Mouse (Mus musculus): ENCODE results near the gene Trcg1.

DNA sequence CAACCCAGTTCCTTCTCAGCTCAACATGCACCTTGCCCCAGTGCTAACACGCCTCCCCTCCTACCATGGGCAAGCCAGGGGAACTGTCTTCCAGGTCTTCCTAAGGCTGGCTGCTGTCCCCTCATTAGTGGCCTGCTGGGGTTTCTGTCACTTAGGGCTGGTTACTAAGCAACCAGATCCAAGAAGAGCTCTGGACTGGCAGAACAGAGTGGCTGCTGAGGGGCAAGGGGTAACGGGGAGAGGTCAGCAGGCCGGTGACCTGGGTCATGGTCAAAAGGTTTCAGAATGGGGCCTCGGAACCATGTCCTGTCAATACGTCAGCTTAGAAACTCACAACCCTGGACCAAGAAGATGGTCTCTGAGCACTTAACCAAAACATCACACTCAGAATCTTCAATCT is 31.1 kb downstream of the Trcg1 start:
- TF ChIP-seq TAL1 (IDR thresholded peaks at IDR 0.05; ENCODE audit: low read length) = no peak
- TF ChIP-seq GATA1 (IDR thresholded peaks at IDR 0.05; ENCODE audit: low read length) = no peak
